Mouse (Mus musculus): ENCODE measurements around the gene Nek3. TPM values are rescaled to one million over a fixed set of nuclear protein-coding genes. Genes with fewer than 3 reads are reported as not detected.
"Not testable (repeated sequence)": the region's sequence is repeated elsewhere in the genome, so short reads cannot be mapped to it uniquely, and the experiment has no call there.

The Nek3 gene
- total RNA-seq, 2 experiments from 2014 or later: 2.5 to 4.0 TPM

DNA sequence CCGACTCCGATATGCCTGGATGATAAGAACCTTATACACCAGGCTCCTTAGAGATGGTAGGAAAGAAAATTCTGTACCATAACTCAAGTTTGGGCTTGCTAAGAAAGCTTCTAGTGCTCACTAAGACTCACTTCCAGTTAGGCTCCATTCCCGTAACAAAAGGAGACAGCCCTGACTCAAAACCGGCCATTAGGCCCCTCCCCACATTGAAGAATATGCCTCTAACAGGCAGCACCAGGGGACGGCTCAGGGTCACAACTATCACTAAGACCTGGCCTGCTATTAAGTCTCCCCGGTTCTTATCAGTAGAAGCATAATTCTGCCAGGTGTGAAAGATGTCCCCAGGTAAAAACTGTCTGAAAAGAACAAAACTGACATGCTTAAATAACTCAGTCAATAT lies 20.4 kb downstream of the Nek3 start:
- DNase-seq (ENCODE audit: low spot score in 2 of 2): no peak

DNA sequence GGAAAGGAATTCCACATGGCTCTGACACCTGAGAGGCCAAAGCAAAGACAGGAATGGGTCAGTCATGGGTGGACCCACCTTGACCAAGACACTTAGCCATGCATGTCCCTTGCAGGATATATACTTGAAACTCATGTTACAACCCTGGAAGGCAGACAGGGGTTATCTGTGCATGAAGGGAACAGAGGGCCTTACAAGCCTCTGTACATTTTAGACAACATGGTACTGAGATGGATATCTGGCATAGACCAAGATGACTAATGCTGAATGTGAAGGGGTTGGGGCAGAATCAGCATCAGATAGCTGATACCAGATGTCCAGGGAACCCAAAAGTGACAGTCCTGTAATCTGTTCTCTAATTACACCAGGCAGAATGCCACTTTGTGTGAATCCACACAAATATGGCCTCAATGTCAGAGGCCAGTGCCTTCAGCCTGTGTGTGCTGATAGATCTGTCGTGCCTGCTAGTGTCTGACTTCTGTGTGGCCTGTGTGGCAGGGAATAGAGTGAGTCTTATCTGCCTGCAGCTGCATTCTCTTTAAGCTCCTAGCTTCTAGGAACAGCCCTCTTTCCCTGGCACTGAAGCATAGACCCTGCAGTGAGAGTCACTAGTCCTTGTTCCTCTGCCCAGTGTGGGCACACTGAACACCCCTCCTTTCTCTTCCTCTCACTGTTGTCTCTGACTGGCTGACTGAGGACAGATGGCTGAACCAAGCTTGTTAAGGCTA lies 22.3 kb downstream of the Nek3 start:
- peak in 1 of 2 experiments; percentile 18 for DNase-seq (ENCODE audit: low spot score in 2 of 2)

DNA sequence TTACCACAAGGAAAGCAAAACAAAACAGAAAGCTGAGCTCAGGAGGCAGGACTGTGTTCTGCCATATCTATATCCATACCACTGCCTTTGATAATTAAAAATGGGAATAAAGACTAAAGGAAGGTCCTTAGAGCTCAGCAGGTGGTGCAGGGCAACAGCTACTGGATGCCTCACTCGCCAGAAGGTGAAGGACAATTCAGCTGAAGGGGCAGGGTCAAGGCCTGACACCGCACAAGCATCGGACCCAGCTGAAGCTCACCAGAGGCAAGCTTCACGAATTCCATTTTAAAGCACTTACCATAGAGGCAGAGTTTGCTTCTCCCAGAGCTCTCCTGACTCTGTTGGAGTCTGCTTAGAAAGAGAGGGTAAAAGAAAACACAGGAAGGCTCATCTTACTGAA lies 23.6 kb downstream of the Nek3 start:
- DNase-seq (ENCODE audit: low spot score in 2 of 2): no peak

DNA sequence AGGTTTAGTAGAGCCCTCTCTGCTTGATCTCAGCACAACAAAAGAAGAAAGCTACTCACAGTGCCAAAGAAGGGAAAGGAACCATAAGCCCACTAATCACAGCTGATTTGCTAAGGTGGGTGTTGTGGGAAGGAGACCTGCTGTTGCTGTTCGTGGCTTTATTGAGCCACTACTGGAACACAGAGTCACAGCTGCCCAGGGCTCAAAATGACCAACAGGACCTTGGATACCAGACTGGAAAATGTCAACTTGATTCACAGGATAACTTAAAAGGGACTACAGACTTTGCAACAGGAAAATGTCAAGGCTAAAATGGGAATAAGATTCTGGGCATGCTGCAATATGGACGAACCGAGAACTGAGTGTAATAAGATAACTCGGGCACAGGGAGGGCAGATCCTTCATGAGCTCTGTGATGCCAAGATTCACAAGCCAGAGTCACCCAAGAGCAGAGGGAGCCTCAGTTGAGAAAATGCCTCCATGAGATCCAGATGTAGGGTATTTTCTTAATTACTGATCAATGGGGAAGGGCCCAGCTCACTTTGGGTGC lies 24.3 kb downstream of the Nek3 start:
- no peak for DNase-seq (ENCODE audit: low spot score in 2 of 2)

GRCm38 (mm10) chr8:22136462-22136861 lies 29.8 kb downstream of the Nek3 start:
- DNase-seq (ENCODE audit: low spot score in 2 of 2): not testable (repeated sequence)

DNA sequence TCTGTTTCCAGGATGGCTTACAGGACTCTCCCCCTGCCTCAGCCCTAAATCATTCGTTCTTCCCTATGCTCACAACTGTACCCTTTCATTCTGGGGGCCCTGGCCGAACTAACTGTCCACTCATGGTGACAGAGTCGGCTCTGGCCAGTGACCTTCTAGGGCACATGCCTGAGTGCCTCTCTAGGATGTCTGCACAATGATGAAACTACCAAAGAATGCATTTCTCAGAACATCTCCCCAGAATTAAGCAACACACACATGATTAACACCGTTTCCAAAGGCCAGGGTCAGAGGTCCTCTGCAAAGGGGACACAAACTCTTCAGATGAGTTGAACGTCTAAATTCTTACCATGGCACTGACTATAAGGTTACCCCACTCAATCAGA lies 31.5 kb downstream of the Nek3 start:
- no peak for DNase-seq (ENCODE audit: low spot score in 2 of 2)

DNA sequence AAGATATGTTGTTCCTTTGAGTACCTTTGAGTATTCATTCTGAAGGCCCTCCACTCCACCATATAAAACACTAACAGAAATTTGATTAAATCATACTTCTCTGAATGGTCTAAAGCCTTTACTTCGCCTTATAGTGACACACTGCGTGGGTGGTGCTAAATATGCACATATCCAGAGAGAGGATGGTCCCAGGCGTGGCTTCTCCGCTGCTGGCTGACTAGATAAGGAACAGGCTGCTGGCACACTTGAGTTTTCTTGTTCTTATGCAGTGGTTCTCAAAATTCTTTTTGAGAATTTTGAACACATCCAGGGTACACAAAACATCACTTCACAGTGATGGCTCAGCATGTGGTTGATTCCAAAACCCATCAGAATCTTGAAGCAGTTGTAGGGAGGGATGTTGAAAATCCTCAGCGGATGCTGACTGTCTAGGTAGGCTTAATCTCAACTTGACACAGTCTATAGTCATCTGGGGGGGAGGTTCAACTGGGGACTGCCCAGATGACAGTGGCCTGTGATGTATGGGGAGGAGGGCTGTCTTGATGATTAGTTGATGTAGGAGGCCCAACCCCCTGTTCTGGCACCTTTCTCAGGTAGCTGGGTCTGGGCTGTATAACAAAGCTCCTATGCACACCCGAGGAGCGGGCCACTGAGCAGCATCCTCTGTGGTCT lies 32.0 kb downstream of the Nek3 start:
- no peak for DNase-seq (ENCODE audit: low spot score in 2 of 2)

DNA sequence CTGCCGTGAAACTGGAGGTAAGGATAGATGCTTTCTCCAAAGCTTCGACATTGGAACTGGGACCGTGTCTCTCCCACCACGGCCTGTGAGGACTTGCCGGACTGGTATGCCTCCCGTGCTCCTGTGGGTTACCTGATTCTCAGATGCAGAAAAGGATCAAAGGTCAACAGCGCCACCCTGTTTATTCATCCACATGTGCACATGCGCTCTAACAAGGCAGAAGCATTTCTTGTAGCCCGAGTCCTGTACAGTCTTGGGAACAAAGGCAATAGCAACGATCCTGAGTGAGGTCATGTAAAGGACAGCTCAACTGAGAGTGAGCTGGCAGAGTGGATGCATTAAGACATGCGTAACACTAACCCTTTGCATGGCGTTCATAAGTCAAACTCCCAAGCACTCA lies 34.2 kb downstream of the Nek3 start:
- DNase-seq (ENCODE audit: low spot score in 2 of 2): no peak

GRCm38 (mm10) chr8:22124220-22125152 lies 41.7 kb downstream of the Nek3 start, which contains the start of gene Nek5:
TSS of gene Nek5 (minus strand) at chr8:22125053.
- no peak for DNase-seq (ENCODE audit: low spot score in 2 of 2)

GRCm38 (mm10) chr8:22107020-22107419 lies 59.2 kb downstream of the Nek3 start:
- DNase-seq (ENCODE audit: low spot score in 2 of 2): no peak

DNA sequence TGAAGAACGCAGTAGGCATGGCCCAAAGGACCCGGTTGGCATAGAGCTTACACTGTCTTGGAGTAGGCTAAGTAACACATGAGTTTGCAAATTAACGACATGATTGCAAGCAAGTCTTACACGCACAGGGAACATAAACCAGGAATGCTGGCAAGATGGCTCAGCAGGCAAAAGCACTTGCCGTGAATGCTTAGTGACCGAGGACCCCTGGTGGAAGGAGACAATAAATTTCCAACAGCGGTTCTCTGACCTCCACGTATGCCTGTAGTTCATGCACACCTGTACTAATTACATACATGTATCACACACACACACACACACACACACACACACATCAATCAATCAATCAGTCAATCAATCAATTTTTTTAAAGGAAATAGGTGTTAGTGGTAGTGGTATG lies 74.7 kb downstream of the Nek3 start:
- DNase-seq (ENCODE audit: low spot score in 2 of 2): no peak

DNA sequence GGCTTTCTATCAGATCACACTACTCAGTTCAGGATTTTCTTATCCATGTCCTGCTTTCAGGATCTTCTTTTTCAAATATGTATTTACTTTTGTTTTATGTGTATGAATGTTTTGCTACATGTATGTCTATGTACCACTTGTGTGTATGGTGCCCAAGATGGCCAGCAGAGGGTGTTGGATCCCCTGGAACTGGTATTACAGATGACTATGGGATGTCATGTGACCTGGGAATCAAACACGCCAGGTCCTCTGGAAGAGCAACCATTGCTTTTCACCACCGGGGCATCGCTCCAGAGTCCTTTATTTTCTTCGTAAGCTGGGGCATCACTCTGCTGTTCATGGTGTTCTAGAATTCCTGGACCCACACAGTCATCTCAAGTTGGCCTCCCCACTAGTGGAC lies 77.0 kb downstream of the Nek3 start:
- no peak for DNase-seq (ENCODE audit: low spot score in 2 of 2)

DNA sequence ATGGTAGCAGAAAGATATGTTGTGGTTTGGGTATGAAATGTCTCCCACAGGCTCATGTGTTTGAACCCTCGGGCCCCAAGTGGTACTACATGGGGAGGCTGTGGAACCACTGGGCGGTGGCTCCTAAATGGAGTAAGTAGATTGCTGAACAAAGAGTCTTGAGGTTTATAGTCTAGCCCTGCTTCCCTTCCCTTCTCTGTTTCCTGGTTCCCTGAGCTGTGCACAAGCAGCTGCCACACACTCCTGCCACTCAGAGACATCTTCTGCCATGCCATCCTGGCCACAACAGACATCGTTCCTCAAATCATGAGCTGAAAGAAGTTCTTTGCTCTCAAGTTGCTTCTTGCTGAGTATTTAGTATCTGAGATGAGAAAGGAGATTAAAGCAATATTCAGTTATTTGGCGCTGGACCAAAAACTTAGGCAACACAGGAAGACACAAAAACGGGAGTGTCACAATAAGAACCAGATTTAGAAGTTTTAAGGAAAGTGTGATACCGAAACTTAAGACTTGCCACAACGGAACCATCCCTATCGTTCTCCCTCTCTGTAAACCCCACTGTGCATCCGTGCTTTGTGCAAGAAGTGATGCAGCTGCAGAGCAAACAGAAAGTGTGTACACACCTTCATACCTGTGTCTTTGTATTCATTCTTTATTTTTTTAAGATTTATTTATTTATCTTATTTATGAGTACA lies 86.8 kb downstream of the Nek3 start:
- no peak for DNase-seq (ENCODE audit: low spot score in 2 of 2)

Other genes starting within 250 kb of the Nek3 start
- gene Defb15, start 233.7 kb downstream of the Nek3 start, total RNA-seq (2021): not detected
- not detected for gene Defb35, start 228.1 kb downstream of the Nek3 start, total RNA-seq (2021)
- gene Defb13, start 219.7 kb downstream of the Nek3 start, total RNA-seq (2021): not detected
- not detected for gene Fam90a1a, start 207.7 kb downstream of the Nek3 start, total RNA-seq (2021)
- not detected for gene Ccdc70, start 196.7 kb downstream of the Nek3 start, total RNA-seq (2021)
- 1 to 10 TPM; 4.7 to 5.0 TPM for gene Atp7b, start 106.1 kb downstream of the Nek3 start, total RNA-seq (2021)
- gene Alg11, start 105.7 kb downstream of the Nek3 start, total RNA-seq (2021): 10 to 100 TPM; 28.4 to 34.9 TPM
- gene Nek5, start 41.4 kb downstream of the Nek3 start, total RNA-seq (2021): 1 to 10 TPM in 1 of 2 experiments, under 1 TPM in 1; 0.81 to 1.2 TPM
- 1 to 10 TPM; 2.4 to 2.8 TPM for gene Ckap2, start 19.4 kb upstream of the Nek3 start, total RNA-seq (2021)
- 10 to 100 TPM; 31.6 to 37.6 TPM for gene Vps36, start 26.4 kb upstream of the Nek3 start, total RNA-seq (2021)
- 1 to 10 TPM; 5.3 to 6.0 TPM for gene Thsd1, start 60.9 kb upstream of the Nek3 start, total RNA-seq (2021)
- gene Tpte, start 117.0 kb upstream of the Nek3 start, total RNA-seq (2021): not detected
- gene Slc25a15, start 232.2 kb upstream of the Nek3 start, total RNA-seq (2021): 10 to 100 TPM; 10.0 to 10.9 TPM
- gene Mrps31, start 244.9 kb upstream of the Nek3 start, total RNA-seq (2021): 10 to 100 TPM; 22.3 to 23.0 TPM

All from layer of hippocampus, postnatal 14 days (tissue).